Mouse (Mus musculus) thymus, adult 18-20 months (tissue): Measurements from ENCODE around the gene Phactr4.

Source experiments
- DNase-seq, 2 experiments: peaks; one replicate each; pipeline ENCODE4 v3.0.0; 2022; ENCODE audit warnings: mixed read lengths in 2 of 2

Phactr4 gene

GRCm38 (mm10) chr4:132329835-132330354 lies 92.4 kb downstream of the Phactr4 start:
- DNase-seq, result no peak

- DNase-seq, result peak; percentile 80
Measured at GRCm38 (mm10) chr4:132329115-132329834, 93.0 kb downstream of the Phactr4 start, which contains the start of gene Trnau1ap. Gene Trnau1ap, minus strand, starts transcription at chr4:132329538.

- no peak for DNase-seq
Measured at GRCm38 (mm10) chr4:132328391-132328982, 93.8 kb downstream of the Phactr4 start.

GRCm38 (mm10) chr4:132326481-132326880 lies 95.8 kb downstream of the Phactr4 start:
- DNase-seq, result no peak

GRCm38 (mm10) chr4:132315711-132316110 lies 106.6 kb downstream of the Phactr4 start:
- no peak for DNase-seq

GRCm38 (mm10) chr4:132312627-132313026 lies 109.7 kb downstream of the Phactr4 start:
- DNase-seq, result no peak

GRCm38 (mm10) chr4:132311801-132312200 lies 110.5 kb downstream of the Phactr4 start:
- no peak for DNase-seq

- no peak for DNase-seq
Measured at GRCm38 (mm10) chr4:132311209-132311608, 111.1 kb downstream of the Phactr4 start.

- DNase-seq, result peak; percentile 21 to 50
Measured at GRCm38 (mm10) chr4:132309849-132310472, 112.3 kb downstream of the Phactr4 start.

GRCm38 (mm10) chr4:132309140-132309848 lies 113.0 kb downstream of the Phactr4 start:
- DNase-seq, result no peak

GRCm38 (mm10) chr4:132308437-132309139 lies 113.7 kb downstream of the Phactr4 start:
- DNase-seq, result peak; percentile 83 to 86

- no peak for DNase-seq
Measured at GRCm38 (mm10) chr4:132306004-132306403, 116.3 kb downstream of the Phactr4 start.
